Mouse (Mus musculus): ENCODE data around the gene Sidt2.

Gene Sidt2

DNA sequence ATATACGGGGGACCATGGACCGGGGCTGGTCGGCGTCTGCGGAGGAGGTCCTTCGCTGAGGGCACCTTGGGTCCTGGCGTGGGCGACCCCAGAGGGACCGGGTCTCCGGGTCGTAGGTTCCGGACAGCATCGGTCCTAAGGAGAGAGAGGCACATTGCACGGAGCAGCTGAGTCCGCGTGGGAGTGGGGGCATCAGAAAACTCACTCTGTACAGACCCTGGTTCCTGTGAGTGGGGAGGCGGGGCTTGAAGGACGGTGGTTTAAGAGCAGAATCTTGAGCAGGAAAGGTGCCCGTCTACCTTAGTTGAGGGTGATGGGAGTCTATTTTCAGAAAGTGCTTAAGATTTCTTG is 48.0 kb downstream of the Sidt2 start:
- DNase-seq, result no peak

DNA sequence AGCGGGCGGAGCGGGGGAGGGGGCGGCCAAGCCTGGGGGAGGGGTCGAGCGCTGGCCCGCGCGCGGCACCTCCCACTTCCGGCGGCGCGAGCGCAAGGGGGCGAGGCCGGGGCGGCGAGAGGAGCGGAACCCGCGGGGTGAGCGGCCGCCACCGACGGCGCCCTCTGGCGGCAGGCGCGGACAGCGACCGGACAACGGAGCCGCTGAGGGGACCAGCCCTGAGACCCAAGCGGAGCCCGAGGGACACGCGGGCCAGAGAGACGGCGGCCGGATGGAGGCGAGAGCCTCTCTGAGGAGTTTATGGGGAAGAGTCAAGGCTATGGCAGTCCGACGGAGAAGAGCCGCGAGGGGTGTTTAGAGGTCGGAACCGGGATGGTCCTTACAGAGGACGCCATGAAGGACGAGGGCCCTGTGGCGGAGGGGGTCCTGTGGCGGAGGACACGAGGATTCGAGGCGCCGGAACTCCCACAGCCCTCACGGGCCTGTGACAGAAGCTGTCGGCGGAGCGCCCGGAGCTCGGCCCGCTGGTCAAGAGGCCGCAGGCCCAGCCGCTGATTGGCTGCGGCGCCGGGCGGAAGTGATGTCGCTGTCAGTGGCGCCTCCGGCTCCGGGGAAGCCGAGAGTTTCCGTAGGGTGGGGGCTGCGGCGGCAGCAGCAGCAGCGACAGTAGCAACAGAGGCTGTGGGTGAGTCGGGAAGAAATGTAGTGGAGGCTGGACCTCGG is 48.5 kb downstream of the Sidt2 start, which contains the start of the genes Pcsk7 and Rnf214:
Gene Pcsk7, plus strand, starts transcription at position 143 of the 723 bp plus-strand sequence.
Gene Rnf214, minus strand, starts transcription at position 557 of the 723 bp plus-strand sequence.
- DNase-seq, result peak; percentile 94

DNA sequence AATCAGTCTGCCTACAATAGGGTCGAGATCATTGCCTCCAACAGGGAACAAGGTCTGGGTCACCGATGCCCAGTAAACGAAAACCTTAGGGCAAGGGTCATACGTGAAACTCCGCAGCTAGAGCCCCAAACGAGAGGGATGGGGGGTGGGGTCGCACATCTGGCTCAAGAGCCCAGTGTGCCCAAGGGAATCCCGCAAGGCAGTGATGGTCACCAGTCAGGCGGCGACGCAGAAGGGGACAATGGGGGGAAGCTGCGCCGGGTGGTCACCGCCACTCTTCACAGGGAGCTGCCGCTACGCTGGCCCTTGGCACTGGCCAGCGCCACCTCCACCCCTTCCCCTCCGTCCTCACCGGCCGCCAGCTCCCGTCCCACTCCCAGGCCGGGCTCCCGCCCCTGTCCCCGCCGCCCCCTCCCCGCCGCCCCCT is 49.2 kb downstream of the Sidt2 start:
- no peak for DNase-seq

DNA sequence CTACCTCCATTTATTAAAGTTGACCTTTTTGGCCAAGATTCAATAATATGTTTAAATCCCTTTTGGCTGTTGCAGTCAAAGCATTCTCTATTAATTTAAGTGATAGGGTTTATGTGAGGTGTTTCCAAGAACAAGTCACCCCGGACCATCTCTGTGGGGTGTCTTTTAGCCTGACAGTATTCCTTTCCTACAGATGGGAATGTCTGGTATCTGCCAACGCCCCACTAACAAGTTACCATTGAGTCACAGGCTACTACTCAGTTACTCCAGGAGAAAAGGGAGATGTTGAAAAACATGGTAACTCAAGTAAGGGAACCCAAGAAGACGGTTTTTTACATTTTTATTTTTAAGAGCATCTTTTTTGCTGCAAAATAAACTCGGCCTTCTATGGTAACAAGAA is 49.9 kb downstream of the Sidt2 start:
- no peak for DNase-seq

DNA sequence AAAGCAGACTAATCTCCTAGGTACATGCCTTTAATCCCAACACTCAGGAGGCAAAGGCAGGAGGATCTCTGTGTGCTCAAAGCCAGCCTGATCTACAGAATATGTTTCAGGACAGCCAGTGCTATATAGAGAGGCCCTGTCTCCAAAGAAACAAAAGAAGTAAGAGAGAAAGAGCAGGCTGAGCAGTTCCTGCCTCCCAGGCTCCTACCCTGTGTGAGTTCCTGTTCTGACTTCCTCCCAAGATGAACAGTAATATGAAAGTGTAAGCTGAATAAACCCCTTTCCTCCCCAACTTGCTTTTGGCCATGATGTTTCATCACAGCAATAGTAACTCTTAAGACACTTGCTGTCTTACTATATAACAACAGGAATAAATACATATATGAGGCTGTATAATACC is 61.4 kb downstream of the Sidt2 start:
- DNase-seq, result no peak

Measured in thymus, postnatal 14 days (tissue).